Mouse (Mus musculus): ENCODE measurements around the gene Htra3.

GRCm38 (mm10) chr5:35728957-35729460 is 49.4 kb upstream of the Htra3 start:
- TF ChIP-seq CTCF (IDR thresholded peaks at IDR 0.05; ENCODE audit: low read depth) (peak; percentile 33; the same call in 1 of the 2 replicates), EP300 (optimal IDR thresholded peaks at IDR 0.05) (no peak)
